Mouse (Mus musculus) testis, adult 2 months (tissue): Measurements from ENCODE around the gene Ctnnb1.

Source experiments
- CTCF ChIP-seq: fragments of 200-500 bp; IDR thresholded peaks from 2 replicates; pipeline ENCODE4 v1.5.1; 2012; ENCODE audit warnings: low read depth, mild to moderate bottlenecking, inconsistent platforms, low read length, moderate library complexity; ENCODE audit not compliant: control insufficient read depth, insufficient read depth, insufficient replicate concordance
- POLR2A ChIP-seq: fragments of 200-500 bp; IDR thresholded peaks from 2 replicates; pipeline ENCODE4 v1.6.1; 2012; ENCODE audit warnings: low read depth, mild to moderate bottlenecking, inconsistent platforms, low read length, moderate library complexity; ENCODE audit not compliant: control insufficient read depth

DNA sequence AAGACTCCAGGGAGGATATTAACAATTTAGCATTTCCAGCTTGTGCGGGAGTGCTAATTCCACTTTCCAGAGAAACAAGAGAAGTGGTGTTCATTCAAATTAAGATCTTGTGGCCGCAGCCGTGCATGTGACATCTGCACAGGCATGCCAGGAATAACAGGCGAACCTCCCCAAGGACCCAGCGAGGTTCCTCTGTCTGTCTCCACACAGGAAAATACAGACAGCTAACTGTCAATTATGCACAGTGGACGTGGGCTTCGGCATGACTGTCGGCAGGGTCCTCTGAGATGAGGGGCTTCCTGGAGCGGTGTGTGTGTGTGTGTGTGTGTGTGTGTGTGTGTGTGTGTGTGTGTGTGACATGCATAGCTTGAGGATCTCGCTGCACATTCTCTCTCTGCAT, 64.0 kb downstream of the Ctnnb1 start:
- TF ChIP-seq CTCF (no peak), POLR2A (no peak)
